Mouse (Mus musculus): ENCODE measurements around the gene Dact1. TPM values are rescaled to one million over a fixed set of nuclear protein-coding genes. Genes with fewer than 3 reads are reported as not detected.
A peak's percentile ranks its signal among the peaks of the same experiment; 100 is the strongest.

The Dact1 gene
- polyA plus RNA-seq, 1 experiment from 2014 or later = 25.0 TPM

DNA sequence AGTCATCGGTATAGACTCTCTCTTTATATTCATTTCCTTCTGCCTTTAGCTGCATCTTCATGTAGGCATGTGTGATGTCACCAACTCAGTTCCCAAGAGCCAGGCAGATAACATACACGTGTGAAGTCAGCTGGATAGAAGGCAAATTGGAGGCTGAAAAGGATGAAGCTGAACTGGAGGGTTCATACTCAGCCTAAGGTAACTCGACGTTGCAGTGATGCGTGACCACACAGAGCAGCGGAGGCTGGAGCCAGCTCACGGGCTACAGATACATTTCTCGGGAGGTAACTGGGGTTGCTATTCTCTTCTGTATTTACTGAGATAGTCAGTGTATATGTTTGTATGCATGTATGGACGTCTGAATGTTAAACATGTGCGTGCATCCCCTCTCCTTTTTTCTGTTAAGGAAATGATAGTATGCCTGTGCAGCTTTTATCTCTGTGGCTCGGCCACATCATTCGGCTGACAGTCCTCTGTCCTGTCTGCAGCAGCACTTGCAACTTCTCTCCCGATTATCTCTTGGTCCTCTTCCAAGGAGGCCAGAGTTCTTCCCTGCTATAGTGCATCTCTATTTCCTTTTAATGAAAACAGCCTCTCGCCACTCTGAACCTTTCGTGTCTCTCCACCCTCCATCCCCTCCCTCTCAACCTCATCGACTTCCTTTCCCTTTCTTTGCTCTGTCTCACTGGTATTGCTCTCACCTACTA is 29.6 kb downstream of the Dact1 start:
- H3K4me2 ChIP-seq = no peak overlapping the region
- no peak for ATAC-seq (ENCODE audit: low FRiP score)
- no peak overlapping the region for H3K9ac ChIP-seq (replicated peaks)
- no peak overlapping the region for H3K4me3 ChIP-seq (replicated peaks)
- H3K27ac ChIP-seq (replicated peaks) = no peak overlapping the region
- no peaks in the 10 kb centered on the region for H3K36me3 ChIP-seq
- peaks cover 19% of the 10 kb centered on the region for H3K4me1 ChIP-seq
- no peaks in the 10 kb centered on the region for H3K9me3 ChIP-seq (replicated peaks)
- H3K27me3 ChIP-seq (replicated peaks) = no peaks in the 10 kb centered on the region
- 44% methylated on average over 16 of the region's 16 CpGs for WGBS

DNA sequence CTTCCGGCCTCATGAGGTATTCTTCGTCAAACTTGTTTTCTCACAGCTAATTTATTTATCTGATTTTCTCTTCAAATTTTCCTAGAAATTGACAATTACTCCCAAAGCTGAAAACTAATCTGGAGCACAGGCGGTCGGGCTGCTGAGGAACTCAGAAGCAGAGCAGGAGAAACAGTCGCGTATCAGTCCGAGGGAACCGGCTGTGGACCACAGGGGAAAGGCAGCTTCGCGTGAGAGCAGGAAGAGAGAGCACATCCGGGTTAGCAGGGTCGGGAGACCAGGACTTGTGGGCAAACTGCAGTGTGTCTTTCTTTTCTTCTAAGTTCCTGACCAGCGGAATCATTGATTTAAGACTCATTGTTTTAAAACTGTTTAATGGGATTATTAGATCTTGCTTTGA is 32.7 kb downstream of the Dact1 start:
- ATAC-seq (ENCODE audit: low FRiP score) = no peak
- no peak overlapping the region for H3K9ac ChIP-seq (replicated peaks)

DNA sequence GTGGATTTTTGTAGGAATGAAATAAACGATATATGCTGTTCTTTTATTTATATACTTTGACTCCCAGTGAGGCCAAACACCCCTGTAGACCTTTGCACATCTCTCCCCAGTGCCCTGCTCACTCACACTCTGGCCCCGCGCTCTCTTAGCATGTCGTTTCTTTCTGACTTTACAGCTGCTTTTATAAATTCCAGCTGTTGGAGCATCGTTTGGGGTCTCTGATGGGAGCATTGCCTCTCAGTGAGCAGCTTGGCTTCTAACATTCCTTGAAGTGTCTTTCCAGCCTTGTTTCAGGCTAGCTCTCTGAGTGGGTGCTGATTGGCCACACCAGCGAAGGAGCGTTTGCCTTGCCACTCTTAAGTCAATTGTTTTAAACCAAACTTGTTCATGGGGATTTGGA is 35.8 kb downstream of the Dact1 start:
- no peaks in the 10 kb centered on the region for H3K36me3 ChIP-seq
- H3K9me3 ChIP-seq (replicated peaks) = no peaks in the 10 kb centered on the region
- H3K27me3 ChIP-seq (replicated peaks) = no peaks in the 10 kb centered on the region
- H3K27ac ChIP-seq (replicated peaks) = no peak overlapping the region
- no peak overlapping the region for H3K4me3 ChIP-seq (replicated peaks)
- 73% methylated on average over 7 of the region's 7 CpGs for WGBS
- no peak overlapping the region for H3K9ac ChIP-seq (replicated peaks)
- no peak for ATAC-seq (ENCODE audit: low FRiP score)
- H3K4me1 ChIP-seq = no peaks in the 10 kb centered on the region
- H3K4me2 ChIP-seq = no peak overlapping the region

More for the DNA sequence above, 32.7 kb downstream of the Dact1 start:
- Histone ChIP-seq H3K36me3 (no peaks in the 10 kb centered on the region), H3K4me1 (peaks cover 17% of the 10 kb centered on the region), H3K4me2 (peak overlapping the region; percentile 9; the same call in 1 of the 2 replicates), H3K27me3 (replicated peaks) (no peaks in the 10 kb centered on the region), H3K27ac (replicated peaks) (no peak overlapping the region), H3K4me3 (replicated peaks) (no peak overlapping the region), H3K9me3 (replicated peaks) (no peaks in the 10 kb centered on the region)
- WGBS = 57% methylated on average over 13 of the region's 13 CpGs

DNA sequence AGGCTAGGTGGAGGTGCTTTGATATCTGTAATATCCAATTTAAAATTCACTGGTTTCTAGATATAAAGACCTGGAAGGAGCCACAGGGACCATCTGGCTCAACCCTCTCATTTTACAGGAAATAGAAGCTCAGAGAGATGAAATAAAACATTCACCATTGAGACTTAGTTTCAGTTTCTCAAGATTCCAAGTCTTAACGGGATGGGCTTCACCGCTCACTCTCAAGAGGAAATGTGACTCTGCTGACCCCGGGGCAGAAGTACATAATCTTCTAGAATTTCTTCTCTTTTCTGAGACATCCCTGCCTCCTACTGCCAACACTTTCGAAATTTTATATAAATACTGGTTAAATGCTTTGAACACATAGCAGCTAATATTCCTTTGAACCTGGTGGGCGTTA is 36.4 kb downstream of the Dact1 start:
- Histone ChIP-seq H3K27me3 (replicated peaks) (no peaks in the 10 kb centered on the region), H3K4me1 (no peaks in the 10 kb centered on the region), H3K9ac (replicated peaks) (no peak overlapping the region), H3K36me3 (no peaks in the 10 kb centered on the region), H3K9me3 (replicated peaks) (no peaks in the 10 kb centered on the region), H3K27ac (replicated peaks) (no peak overlapping the region), H3K4me3 (replicated peaks) (no peak overlapping the region), H3K4me2 (no peak overlapping the region)
- 70% methylated on average over 5 of the region's 5 CpGs for WGBS
- ATAC-seq (ENCODE audit: low FRiP score) = no peak

DNA sequence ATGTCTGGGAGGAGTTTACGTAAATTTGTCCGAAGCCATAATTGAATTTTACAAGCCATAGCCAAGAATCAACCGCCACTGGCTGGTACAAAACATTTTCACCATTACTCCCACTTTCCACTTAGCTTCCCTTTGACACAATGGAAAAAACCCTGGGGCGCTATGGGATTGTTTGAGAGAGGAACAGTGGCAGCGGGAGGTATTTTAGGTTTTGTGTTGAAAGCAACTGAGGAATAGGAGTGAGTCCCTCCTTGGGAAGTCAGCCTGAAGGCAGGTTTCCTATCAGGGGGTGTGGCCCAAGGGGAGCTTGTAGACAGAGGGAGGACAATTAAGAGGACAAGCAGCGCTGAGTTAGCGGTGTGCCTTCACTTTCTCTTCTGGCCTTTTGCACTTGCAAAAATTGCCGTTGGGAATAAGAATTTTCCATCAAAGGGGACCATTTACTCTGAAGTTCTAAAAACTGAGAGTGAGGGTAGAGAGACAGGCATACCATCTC is 38.8 kb downstream of the Dact1 start:
- H3K4me1 ChIP-seq = no peaks in the 10 kb centered on the region
- no peaks in the 10 kb centered on the region for H3K36me3 ChIP-seq
- no peak overlapping the region for H3K4me2 ChIP-seq
- no peak overlapping the region for H3K4me3 ChIP-seq (replicated peaks)
- 44% methylated on average over 8 of the region's 8 CpGs for WGBS
- ATAC-seq (ENCODE audit: low FRiP score) = no peak
- no peak overlapping the region for H3K27ac ChIP-seq (replicated peaks)
- no peak overlapping the region for H3K9ac ChIP-seq (replicated peaks)
- no peaks in the 10 kb centered on the region for H3K9me3 ChIP-seq (replicated peaks)
- no peaks in the 10 kb centered on the region for H3K27me3 ChIP-seq (replicated peaks)

DNA sequence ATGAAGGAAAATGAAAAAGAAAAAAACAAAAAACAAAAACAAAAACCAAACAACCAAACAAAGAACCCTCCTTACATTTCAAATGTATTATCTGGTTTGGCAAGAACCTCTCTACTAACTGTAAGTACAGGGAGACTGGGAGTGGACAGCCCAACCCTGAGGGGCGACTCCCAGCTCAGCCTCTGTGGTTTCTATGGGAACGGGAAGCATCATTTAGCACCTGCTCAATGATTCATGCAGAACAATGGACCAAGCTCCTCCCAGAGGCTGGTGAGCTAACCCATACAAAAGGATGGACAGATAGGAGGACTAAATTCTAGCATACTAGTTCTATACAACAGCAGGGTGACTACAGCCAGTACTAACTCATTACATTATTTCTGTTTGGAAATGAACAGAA is 40.4 kb downstream of the Dact1 start:
- Histone ChIP-seq H3K4me1 (no peaks in the 10 kb centered on the region), H3K36me3 (no peaks in the 10 kb centered on the region), H3K9ac (replicated peaks) (no peak overlapping the region), H3K9me3 (replicated peaks) (no peaks in the 10 kb centered on the region), H3K27ac (replicated peaks) (no peak overlapping the region), H3K4me2 (no peak overlapping the region), H3K4me3 (replicated peaks) (no peak overlapping the region), H3K27me3 (replicated peaks) (no peaks in the 10 kb centered on the region)
- no peak for ATAC-seq (ENCODE audit: low FRiP score)
- WGBS = 18% methylated on average over 2 of the region's 2 CpGs

DNA sequence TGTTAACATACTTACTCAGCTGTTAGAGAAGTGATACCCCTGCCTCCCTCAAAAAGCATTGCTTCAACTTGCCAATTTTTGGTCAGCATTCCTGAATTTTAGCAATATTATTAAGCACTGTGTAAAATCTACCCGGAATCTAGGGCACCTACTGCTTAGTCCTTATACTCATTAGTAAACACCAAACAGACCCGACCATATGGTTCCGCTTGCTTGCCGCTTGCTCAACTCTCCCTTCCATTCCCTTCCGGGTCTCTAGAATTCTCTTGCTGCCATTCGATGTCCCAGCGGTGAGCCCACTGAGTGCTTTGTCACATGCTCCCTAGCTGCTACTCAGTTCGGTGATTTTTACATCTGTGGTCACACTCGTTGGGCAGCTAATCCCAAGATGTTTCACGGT is 45.0 kb downstream of the Dact1 start:
- Histone ChIP-seq H3K9ac (replicated peaks) (no peak overlapping the region), H3K9me3 (replicated peaks) (no peaks in the 10 kb centered on the region), H3K4me2 (no peak overlapping the region), H3K36me3 (no peaks in the 10 kb centered on the region), H3K4me1 (no peaks in the 10 kb centered on the region), H3K4me3 (replicated peaks) (no peak overlapping the region), H3K27me3 (replicated peaks) (no peaks in the 10 kb centered on the region), H3K27ac (replicated peaks) (no peak overlapping the region)
- WGBS = 57% methylated on average over 10 of the region's 10 CpGs
- ATAC-seq (ENCODE audit: low FRiP score) = no peak

DNA sequence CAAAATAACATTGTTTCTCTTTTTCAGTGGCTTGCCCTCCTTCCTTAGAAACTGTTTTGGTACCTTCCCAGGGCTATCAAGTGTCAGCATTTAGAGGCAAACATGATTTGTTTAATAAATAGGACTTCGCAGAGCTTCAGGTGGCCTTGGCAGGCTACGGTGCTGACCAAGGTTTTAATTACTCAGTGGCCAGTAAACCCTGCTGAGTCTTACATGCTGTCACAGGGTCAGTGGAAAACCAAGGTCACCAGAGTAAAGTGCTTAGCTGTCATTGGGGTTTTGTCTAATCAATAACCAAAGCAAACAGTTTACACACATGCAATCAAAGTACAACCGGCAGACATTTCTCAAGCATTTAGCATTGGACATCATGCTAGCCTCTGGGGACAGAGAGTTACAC is 45.4 kb downstream of the Dact1 start:
- Histone ChIP-seq H3K9me3 (replicated peaks) (no peaks in the 10 kb centered on the region), H3K36me3 (no peaks in the 10 kb centered on the region), H3K27ac (replicated peaks) (no peak overlapping the region), H3K4me1 (no peaks in the 10 kb centered on the region), H3K4me3 (replicated peaks) (no peak overlapping the region), H3K27me3 (replicated peaks) (no peaks in the 10 kb centered on the region), H3K4me2 (no peak overlapping the region), H3K9ac (replicated peaks) (no peak overlapping the region)
- WGBS = 68% methylated on average over 3 of the region's 3 CpGs
- ATAC-seq (ENCODE audit: low FRiP score) = no peak

DNA sequence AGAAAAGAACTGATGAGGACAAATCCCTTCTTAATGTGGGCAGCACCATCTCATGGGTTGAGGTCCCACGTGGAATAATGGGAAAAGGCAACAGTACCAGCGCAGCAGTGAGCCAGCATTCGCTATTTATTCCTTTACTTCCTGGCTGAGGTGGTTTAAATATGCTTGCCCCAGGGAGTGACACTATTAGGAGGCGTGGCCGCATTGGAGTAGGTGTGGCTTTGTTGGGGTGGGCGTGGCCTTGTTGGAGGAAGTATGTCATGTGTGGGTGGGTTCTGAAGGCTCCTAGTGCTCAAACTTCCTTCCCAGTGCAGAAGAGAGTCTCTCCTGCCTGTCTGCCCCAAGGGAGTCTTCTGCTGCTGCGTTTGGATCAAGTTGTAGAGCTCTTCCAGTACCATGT is 51.9 kb downstream of the Dact1 start:
- 0 out of 2 replicates have a peak, but pooled peaks cover 15% of the 10 kb centered on the region for H3K4me1 ChIP-seq
- WGBS = 93% methylated on average over 7 of the region's 7 CpGs
- no peaks in the 10 kb centered on the region for H3K36me3 ChIP-seq
- no peaks in the 10 kb centered on the region for H3K9me3 ChIP-seq (replicated peaks)
- H3K4me2 ChIP-seq = no peak overlapping the region
- no peaks in the 10 kb centered on the region for H3K27me3 ChIP-seq (replicated peaks)
- H3K27ac ChIP-seq (replicated peaks) = no peak overlapping the region
- ATAC-seq (ENCODE audit: low FRiP score) = no peak
- no peak overlapping the region for H3K4me3 ChIP-seq (replicated peaks)
- no peak overlapping the region for H3K9ac ChIP-seq (replicated peaks)

DNA sequence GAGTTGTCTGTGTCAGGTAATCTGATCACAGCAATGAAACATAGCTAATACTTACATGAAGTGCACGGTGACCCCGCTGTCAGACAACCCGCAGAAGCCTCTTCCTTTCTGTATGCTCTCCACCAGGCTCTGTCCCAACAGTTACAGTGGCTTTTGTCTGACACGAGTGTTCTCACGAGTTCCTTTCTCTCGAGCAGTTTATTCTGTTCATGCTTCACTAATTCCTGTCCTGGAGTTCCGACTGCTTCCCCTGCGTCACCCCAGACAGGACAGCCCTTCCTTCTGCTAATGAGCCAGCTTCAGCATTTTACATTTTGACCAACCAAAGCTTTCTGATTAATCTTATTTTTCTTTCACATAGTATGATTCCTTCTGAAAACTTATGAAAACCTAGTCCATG is 52.7 kb downstream of the Dact1 start:
- Histone ChIP-seq H3K4me1 (0 out of 2 replicates have a peak, but pooled peaks cover 15% of the 10 kb centered on the region), H3K9ac (replicated peaks) (no peak overlapping the region), H3K27me3 (replicated peaks) (no peaks in the 10 kb centered on the region), H3K27ac (replicated peaks) (no peak overlapping the region), H3K36me3 (no peaks in the 10 kb centered on the region), H3K4me3 (replicated peaks) (no peak overlapping the region), H3K4me2 (no peak overlapping the region), H3K9me3 (replicated peaks) (no peaks in the 10 kb centered on the region)
- WGBS = 63% methylated on average over 8 of the region's 8 CpGs
- no peak for ATAC-seq (ENCODE audit: low FRiP score)

DNA sequence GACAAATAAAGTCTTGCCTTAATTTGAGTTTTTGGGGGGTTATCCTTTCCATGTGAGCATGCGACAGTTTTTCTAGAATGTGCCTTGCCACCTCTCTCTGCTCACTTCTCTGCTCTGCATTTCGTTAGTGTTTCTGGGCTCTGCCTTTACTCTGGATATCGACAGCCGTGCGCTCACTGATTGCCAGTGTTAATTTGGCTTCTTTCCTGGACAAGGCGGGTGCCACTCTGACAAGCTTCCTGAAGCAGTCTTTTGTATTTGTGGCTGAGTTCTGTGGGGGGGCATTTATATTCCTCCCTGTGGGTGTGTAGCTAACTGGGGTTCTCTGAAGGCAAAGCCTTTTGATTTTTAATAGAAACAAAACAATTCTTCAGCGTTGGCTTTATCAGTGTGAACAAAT is 54.4 kb downstream of the Dact1 start:
- Histone ChIP-seq H3K9me3 (replicated peaks) (no peaks in the 10 kb centered on the region), H3K27ac (replicated peaks) (no peak overlapping the region), H3K9ac (replicated peaks) (no peak overlapping the region), H3K4me3 (replicated peaks) (no peak overlapping the region), H3K4me2 (no peak overlapping the region), H3K4me1 (0 out of 2 replicates have a peak, but pooled peaks cover 15% of the 10 kb centered on the region), H3K36me3 (no peaks in the 10 kb centered on the region), H3K27me3 (replicated peaks) (no peaks in the 10 kb centered on the region)
- 66% methylated on average over 7 of the region's 7 CpGs for WGBS
- no peak for ATAC-seq (ENCODE audit: low FRiP score)

DNA sequence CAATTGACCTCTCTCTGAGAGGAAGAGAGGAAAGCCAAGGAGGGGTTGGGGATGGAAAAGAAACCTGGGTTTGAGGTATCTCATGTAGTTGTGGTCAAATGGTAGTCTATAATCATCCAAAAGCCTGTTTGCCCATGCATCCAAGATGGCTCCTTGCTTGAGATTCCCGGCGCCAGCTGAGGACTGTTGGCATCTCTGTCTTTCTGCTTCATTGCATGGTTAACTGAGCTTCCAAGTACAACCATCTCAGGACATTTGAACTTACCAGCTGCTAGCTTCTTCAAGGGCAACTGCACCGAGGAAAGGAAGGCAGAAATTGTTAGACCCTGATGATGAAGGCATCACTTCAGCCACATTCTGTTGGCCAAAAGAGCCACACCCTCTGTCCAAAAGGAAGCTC is 54.8 kb downstream of the Dact1 start:
- 78% methylated on average over 3 of the region's 3 CpGs for WGBS
- no peak overlapping the region for H3K9ac ChIP-seq (replicated peaks)
- H3K36me3 ChIP-seq = no peaks in the 10 kb centered on the region
- no peak for ATAC-seq (ENCODE audit: low FRiP score)
- 0 out of 2 replicates have a peak, but pooled peaks cover 15% of the 10 kb centered on the region for H3K4me1 ChIP-seq
- no peak overlapping the region for H3K27ac ChIP-seq (replicated peaks)
- H3K27me3 ChIP-seq (replicated peaks) = no peaks in the 10 kb centered on the region
- H3K4me2 ChIP-seq = no peak overlapping the region
- H3K4me3 ChIP-seq (replicated peaks) = no peak overlapping the region
- no peaks in the 10 kb centered on the region for H3K9me3 ChIP-seq (replicated peaks)

Measured in neural tube, embryonic 15.5 days (tissue).